Mouse (Mus musculus) adrenal gland (tissue): ENCODE measurements around the gene Gm49396.

Experiments used
- intact Hi-C: fragments of 180-260 bp; cut with DNase I; formaldehyde crosslinking; loops from one replicate; pipeline ENCODE4 v1.15.1; 2025
- long read RNA-seq, 2 experiments: library from polyadenylated mRNA; unstranded; transcript quantifications; one replicate each; pipeline ENCODE4 v2.0.0; 2020; ENCODE audit warnings: borderline replicate concordance in 1 of 2; ENCODE audit not compliant: insufficient replicate concordance in 1 of 2

The Gm49396 gene
- long read RNA-seq, experiment 1, partial matches to known transcripts, result 1 of 9 reads
- long read RNA-seq, experiment 1, other reads (novel, unspliced or antisense), result 6 of 9 reads
- long read RNA-seq, experiment 2, partial matches to known transcripts, result 2 of 15 reads
- long read RNA-seq, experiment 2, other reads (novel, unspliced or antisense), result 10 of 15 reads

DNA sequence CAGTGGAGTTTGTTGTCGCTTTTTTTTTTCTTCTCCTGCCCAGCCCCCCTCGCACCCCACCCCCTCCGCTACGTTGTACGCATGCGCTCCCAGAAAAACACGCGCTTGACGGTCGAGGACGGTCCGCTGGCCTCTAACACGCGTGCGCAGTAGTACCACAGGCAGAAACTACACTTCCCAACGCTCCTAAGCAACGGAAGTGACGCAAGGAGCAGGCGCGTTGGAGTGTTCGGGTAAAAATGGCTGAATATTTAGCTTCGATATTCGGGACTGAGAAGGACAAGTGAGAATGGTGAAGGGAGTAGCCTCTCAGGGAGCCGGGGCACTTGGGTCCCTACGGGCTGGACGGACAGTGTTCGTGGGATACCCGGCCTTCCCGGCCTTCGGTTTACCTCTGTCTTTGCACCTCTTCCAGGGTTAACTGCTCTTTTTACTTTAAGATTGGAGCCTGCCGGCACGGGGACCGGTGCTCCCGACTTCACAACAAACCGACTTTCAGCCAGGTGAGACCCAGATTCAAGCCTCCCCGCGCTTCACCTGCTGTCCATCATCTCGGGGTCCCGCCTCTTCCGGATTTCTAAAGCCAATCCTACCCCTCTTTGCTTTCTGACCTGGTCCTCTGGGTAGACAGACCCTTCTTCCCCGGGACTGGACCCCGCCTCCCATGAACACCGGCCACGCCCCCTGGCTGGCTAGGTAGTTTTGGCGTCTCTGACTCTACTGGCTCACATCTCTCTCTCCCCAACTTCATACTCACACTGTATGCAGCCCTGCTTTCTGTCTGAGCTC is at the start of gene Gm49396, which contains the start of the genes U2af1l4 and Psenen:
Gene Gm49396, plus strand, starts transcription at position 228 of the 789 bp plus-strand sequence.
Gene U2af1l4, plus strand, starts transcription at position 185 of the 789 bp plus-strand sequence.
Gene Psenen, minus strand, starts transcription at position 511 of the 789 bp plus-strand sequence.
- intact Hi-C loops, result no loop called here

GRCm38 (mm10) chr7:30515003-30515760 is 48.0 kb upstream of the Gm49396 start:
- intact Hi-C loops, result no loop called here

DNA sequence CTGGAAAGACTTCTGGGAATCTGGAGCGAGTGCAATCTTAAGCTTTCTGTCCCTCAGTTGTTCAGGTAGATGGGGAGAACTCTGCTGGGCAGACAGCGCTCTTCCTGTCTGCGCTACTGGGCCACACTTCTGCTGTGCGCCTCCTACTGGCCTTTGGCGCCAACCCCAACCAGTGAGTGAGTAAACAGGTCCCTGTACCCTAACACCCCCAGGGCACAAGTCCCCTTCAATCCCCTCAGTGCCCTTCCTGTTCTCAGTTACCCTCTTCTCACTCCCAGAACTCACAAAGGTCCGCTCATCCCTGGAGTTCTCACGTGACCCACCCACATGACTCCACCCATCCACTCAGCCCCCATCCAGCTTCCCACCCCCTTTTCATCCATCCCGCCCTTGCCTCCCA is 44.8 kb upstream of the Gm49396 start:
- intact Hi-C loops, result no loop called here

DNA sequence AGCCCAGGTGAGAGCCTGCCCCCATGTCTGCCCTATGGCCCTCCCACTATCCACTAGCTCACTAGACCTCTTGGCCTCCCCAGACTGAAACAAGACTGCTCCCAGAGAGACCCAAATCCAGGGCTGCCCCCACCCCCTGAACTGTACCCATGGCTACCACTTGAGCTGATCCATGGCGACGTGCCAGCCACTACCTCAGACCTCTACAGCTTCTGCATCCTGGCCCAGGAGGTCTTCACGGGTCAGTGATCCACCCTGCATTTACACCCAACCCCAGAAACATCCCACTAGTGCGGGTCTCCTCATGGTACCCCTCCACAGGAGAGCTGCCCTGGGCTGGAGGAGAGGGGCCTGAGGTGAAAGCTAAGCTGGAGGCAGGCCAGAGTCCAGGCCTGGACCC is 42.7 kb upstream of the Gm49396 start:
- intact Hi-C loops, result no loop called here

DNA sequence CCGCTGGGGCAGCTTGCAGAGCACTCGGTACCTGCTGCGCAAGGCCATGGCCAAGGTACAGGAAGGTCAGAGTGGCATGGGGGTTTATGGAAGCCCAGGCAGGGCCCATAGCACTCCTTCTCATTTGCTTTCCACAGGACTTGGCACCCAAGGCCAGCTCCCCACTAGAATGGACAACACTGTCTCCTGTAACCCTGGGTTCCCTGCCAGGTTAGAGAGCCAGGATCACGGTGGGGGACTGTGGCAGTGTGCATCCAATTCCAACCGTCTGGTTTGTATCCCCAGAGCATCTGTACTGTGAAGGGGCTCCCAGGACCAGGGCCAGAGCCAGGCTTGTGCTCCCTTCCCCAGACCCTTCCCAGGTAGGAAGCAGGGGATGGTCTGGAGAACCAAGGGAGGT is 42.3 kb upstream of the Gm49396 start:
- intact Hi-C loops, result no loop called here

DNA sequence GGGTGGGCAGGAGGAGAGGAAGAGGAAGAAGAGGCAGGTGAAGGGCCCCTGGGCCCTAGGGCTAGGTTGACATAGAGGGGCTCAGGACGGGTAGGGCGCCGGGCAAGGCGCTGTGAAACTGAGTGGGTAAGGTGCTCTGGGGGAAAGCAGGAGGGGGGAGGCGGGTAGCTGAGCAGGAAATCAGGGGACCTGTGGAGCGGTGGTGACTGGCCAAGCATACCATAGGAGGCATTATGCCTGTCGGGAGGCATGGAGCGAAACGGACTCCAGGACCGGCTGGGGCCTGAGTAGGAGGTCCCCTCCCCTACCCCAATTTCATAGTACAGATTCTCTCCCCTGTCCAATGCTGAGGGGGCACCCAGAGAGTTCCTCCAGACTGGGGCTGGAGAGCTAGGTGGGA is 40.3 kb upstream of the Gm49396 start:
- intact Hi-C loops, result no loop called here

- intact Hi-C loops, result no loop called here
Measured at GRCm38 (mm10) chr7:30524487-30524886, 38.7 kb upstream of the Gm49396 start.

GRCm38 (mm10) chr7:30525954-30526353 is 37.2 kb upstream of the Gm49396 start:
- intact Hi-C loops, result no loop called here

- intact Hi-C loops, result no loop called here
Measured at GRCm38 (mm10) chr7:30526399-30526798, 36.7 kb upstream of the Gm49396 start.

DNA sequence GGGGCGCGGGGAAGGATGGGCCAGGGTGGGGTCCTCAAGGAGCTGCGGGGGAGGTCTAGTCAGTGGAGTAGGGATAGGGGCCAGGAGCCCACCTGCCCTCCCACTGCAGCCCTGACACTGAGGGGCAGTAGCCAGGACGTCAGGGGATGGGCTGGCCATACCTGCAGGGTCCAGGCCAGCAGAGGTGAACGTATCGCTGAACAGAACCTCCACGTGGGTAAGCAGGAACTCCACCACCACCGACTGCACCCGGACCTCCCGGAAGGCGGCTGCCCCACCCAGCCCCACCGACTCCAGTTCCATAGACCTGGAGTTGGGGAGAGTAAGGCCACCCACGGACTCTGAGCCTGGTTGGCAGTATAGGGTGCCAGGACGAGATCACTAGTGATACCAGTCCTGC is 36.2 kb upstream of the Gm49396 start:
- intact Hi-C loops, result no loop called here

DNA sequence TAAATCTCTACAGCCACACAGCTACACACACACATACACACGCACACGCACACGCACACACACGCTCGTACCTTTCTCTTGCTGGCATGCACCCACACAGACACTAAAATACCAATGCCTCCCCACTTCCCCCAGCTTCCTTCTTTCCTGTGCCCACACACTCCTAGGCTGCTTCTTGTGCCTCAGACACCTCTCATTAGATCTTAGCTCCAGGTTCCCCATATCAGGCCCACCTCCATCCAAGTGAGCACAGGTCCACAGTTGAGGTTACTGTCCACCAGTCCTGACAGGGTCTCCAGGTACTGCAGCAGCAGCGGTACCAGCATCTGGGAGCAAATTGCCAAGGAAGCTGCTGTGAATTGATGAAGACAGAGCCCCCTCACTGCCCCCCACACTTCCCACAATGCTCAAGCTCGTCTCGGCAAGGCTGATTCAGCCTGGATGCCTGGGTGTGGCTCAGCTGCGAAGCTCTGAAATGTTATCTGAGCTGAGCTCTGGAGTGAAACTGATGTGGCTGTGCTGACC is 31.8 kb upstream of the Gm49396 start:
- intact Hi-C loops, result no loop called here

GRCm38 (mm10) chr7:30532931-30533330 is 30.2 kb upstream of the Gm49396 start:
- intact Hi-C loops, result no loop called here

- intact Hi-C loops, result no loop called here
Measured at GRCm38 (mm10) chr7:30533941-30534632, 29.1 kb upstream of the Gm49396 start.

- intact Hi-C loops, result no loop called here
Measured at GRCm38 (mm10) chr7:30534633-30535577, 28.2 kb upstream of the Gm49396 start, which contains the start of gene Arhgap33. TSS of gene Arhgap33 (minus strand) at chr7:30535060.

DNA sequence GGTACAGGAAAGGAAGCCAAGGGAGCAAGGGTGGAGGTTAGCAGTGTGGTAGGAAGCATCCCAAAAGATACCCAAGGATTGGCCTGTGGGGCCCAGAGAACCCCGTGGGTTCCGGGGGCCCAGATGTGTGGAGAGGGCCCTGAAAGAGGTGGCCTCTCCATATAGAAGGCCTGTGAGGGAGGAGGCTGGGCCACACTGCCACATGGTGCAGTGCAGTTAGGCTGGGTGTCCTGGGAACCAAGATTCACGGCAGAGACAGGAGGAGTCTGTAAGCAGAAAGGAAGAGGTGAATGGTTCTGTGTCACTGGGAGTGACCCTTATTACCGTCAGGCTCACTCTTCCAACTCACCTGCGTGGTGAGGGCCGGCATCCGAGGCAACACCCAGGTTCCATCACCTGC is 22.6 kb upstream of the Gm49396 start:
- intact Hi-C loops, result no loop called here

DNA sequence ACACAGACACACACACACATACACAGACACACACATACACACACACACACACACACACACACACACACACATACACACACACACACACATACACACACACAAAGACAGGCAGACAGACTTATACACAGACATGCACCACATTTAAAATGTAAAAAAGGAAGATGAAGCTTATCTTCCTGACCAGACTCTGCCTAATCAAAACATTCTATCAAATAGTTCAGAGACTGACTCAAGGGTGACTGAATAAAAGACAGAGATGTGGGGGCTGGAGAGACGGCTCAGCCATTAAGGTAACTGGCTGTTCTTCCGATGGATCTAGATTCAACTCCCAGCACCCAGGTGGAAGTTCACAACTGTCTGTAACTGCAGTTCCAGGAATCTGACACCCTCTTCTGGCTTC is 18.8 kb upstream of the Gm49396 start:
- intact Hi-C loops, result no loop called here

DNA sequence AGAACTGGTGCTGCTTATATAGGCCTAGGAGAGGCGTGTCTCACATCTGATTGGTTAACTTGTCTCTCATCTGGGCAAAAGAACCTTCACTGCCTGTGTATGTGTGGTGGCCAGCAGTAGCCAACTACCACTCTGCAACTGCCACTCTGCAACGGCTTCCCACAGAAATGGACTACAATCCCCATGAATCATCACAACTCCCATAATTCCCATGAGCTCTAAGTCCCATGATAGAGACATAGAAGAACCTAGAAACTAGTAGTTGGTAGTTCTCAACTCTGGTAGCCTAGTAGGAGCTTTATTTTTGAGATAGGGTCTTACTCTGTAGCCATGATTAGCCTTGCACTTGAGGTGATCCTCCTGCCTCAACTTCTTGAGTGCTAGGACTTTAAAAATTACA is 13.3 kb upstream of the Gm49396 start:
- intact Hi-C loops, result no loop called here

- intact Hi-C loops, result no loop called here
Measured at GRCm38 (mm10) chr7:30550603-30551002, 12.5 kb upstream of the Gm49396 start.

DNA sequence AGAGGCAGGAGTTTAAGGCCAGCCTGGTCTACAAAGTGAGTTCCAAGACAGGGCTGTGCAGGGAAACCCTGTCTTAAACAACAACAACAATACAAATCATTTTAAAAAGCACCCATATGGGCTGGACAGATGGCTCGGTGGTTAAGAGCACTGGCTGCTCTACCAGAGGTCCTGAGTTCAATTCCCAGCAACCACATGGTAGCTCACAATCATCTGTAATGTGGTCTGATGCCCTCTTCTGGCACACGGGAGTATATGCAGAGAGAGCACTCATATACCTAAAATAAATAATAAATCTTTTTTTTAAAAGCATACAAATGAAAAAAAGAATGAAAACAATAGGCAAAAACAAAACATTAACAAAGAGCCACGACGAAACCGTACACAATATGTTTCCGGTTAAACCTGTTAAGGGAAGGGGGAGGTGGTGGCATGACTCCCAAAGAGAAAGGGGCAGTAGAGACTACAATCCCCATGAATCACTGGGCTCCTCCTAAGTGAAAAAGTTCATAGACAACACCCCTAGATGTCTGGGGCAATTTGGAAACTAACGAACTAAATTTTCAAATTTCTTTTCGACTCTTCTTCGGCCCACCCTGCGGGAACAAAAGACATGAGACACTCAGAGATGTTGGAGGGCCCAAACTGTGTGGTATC is 11.6 kb upstream of the Gm49396 start:
- intact Hi-C loops, result no loop called here
